Mouse (Mus musculus) E14TG2a.4 (cell line): ENCODE data around the gene Olfr589.

Experiments
- CTCF ChIP-seq: conservative IDR thresholded peaks from 2 replicates; pipeline ENCODE4 v1.5.1; 2014; ENCODE audit warnings: low read length
- NANOG ChIP-seq: IDR thresholded peaks from 2 replicates; pipeline ENCODE4 v1.6.1; 2014; ENCODE audit warnings: borderline replicate concordance, low read length, mixed read lengths
- POU5F1 ChIP-seq: IDR thresholded peaks from 2 replicates; pipeline ENCODE4 v1.6.1; 2014; ENCODE audit warnings: low read length, borderline replicate concordance

- TF ChIP-seq CTCF (no peak), NANOG (no peak), POU5F1 (no peak)
Measured at GRCm38 (mm10) chr7:103125538-103125937, 30.6 kb downstream of the Olfr589 start, which contains the start of gene Olfr586.
